Mouse (Mus musculus) adrenal gland, adult 2 months (tissue): ENCODE measurements at regions not wholly inside any gene's neighbourhood (a gene's known extent, or its start where the extent isn't known, plus 50 kb on each side); places are given as distances from the start of the nearest gene placed in this dataset.
"Not testable (repeated sequence)": the region's sequence is repeated elsewhere in the genome, so short reads cannot be mapped to it uniquely, and the experiment has no call there.

ENCODE experiments used
- DNase-seq: peaks from one replicate; pipeline ENCODE4 v3.0.0; 2021

DNA sequence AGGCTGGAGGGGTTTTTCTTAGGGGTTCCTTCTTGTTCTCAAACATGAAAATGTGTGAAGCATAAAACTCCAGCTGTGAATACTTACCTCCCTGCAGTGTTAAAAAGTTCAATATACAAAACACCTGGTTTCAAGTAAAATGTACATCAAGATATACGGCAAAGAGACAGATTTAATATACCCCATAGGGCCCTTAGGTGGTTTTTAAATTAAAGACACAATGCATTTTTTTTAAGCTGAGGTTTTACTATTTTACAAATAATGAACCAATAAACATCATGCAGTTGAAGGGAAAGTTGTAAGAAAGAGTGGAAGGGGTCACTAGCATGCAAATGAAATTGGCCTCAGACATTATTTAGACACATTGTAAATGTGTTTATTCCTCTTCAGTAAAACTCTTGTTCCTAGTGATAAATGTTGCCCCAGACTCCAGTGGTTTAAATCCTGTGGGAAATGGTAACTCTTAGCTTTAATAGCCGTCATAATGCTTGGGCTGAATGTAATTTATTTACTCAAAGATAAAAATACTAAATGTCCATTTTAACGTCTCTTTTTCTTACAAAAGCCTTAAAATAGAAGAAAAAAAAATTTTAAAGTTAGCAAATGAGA, 1337.9 kb downstream of the Efnb2 start:
- no peak for DNase-seq

DNA sequence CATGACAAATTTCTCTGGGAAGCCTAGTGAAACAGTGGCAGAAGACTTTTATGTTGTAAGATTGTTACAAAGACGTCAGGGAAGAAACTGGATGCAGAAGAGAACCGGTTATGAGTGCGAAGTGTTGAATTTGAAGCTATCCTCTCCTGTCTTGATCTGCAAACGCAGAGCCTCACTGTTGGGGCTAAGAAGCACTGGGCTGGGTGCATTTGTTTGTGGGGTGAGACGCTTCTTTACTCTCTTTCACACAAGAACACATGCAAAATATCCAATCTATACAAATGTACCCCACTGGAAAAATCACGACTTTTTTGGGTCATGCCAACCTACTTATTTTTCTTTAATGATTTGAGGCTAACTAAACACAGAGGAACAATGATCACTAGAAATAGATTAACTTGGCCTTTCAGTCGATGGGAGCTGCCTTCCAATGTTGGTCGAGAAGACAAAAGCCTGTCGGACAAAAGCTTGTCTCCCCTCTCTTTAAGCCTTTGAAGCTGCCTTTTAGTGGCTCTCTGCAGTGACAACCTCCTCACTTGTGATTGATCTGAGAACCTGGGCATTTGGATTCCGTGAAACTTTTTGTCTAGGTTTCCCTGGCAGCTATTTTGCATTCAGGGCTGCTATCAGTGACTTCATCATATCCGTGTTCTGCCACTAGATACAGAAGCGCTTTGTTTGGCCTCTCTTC, 1338.5 kb downstream of the Efnb2 start:
- no peak for DNase-seq

DNA sequence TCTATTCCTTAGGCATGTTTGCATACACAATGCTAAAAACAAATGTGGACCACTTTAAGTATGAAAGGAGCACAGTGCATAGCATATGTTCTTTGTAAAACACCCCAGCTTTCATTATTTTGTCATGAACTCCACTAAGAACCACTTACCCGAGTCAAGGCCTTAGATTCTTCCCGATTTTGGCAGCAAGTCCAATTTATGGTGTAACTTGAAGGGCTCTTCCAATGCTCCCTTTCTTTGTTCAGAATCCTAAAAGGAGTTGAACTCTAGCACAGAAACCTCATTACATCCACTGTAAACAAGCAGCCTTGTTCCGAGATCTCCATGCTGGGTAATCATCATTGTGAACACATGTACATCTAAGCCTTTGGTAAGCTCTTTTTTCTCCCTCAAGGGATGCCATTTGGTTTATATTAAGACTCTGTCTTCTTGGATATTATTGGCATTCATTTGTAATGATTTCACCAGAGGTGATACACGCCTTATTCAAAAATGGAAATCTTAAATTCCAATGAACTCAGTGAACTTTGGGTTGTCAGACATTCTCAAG, 1344.2 kb downstream of the Efnb2 start:
- DNase-seq = no peak

DNA sequence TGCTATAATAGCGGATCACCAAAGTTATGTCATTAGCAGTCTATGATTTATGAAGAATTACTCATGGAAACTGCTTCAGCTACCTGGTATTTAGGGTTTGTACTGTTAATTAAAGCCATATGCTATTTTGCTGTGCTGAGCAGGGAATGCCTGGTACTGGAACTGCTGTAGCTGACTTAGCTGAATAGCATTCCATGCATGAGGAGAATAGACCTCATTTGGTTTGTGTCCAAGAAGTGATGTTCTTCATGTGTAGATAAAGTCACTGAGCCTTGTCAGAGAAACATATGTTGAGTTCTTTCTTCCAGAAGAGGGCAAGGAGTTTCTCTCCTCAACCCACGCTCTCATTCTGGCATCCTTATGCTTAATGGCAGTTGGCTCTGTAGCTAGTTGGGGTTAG, 1351.8 kb downstream of the Efnb2 start:
- no peak for DNase-seq

DNA sequence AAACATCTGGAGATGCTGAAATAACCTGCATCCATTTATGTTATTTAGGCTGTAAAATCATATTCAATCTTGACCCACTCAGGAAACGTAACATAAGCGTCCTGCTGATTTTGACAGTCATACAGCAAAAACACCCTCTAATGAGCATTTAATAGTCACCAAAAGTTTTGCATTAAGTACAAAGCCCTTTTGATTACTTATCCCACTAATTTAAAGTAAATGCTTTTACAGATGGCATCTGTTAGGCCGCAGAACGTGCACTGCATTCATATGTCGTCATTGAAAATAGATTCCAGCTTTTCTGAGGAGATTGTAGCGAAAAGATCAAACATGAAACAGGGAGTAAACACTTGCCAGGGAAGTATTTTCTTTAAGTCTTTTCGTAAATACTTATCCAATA, 1371.7 kb downstream of the Efnb2 start:
- DNase-seq = no peak

DNA sequence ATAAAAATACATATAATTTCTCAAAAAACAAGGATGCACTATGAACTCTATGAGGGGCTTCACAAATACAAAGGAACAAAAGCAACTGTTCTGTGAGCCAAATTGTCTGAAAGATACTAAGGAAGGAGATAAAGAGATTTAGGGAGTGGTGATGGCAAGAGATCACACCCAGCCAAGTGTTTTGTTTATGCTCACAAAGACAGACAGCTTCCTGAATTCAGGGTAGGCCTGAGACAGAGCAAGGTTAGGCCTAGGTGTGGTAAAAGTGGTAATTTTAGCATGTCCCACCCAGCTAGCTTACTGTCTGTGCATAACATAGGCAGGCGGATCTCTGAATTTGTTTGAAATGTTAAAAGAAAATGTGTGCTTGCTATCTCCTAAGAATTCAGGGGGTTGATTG, 1374.5 kb downstream of the Efnb2 start:
- no peak for DNase-seq

DNA sequence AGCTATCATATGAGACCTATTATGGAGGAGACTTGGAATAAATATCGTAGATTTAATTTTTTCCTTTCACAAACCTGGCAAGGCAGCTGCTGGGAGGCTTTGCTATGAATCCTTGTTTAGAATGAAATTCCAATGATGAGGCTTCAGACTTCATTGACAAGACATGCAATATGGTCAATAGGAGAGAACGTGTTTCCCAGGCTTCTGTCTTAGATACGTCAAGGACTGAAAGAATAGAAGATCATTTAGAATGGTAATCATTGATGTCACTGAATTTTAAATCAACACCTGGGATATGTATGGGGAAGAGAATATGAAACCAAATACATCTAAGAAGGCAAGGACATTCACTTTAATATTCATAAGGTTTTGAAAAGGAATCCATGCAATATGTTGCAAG, 1393.6 kb downstream of the Efnb2 start:
- no peak for DNase-seq

DNA sequence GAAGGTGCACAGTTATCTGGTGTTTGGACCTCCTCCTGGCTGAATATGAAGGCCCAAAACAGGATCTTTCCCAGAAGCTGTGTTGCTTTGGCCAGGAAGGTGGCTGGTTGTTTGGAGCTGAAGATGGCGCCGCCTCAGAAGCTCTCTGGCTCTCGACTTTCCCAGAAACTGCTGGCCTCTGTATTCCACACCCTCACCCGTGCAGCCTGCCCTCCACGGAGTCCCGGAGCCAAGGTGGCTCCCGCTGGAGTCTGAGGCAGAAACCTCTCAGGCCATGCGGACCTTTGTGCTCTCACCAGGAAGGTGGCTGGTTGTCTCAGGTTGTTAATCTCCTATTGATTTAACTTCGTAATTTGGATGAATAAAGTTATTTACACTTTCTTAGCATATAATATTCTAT, 1406.7 kb downstream of the Efnb2 start:
- DNase-seq = not testable (repeated sequence)

DNA sequence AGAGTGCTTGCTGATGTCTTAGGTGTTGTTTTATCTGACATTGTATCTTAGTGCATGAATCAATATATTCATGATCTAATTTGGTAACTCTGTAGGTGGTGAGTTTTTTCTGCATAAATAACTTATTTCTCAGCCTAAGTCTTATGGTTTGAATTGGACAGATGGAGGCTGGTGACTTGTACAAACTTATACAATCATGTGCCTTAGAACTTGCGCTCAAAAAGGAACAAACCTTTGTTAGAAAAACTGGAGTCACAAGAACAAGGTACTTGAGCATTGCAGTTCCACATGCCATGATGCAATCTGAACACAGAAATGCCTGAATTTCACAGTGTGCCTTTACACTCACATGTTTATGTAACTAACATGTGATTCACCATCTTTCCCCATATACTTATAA, 1420.7 kb downstream of the Efnb2 start:
- no peak for DNase-seq

DNA sequence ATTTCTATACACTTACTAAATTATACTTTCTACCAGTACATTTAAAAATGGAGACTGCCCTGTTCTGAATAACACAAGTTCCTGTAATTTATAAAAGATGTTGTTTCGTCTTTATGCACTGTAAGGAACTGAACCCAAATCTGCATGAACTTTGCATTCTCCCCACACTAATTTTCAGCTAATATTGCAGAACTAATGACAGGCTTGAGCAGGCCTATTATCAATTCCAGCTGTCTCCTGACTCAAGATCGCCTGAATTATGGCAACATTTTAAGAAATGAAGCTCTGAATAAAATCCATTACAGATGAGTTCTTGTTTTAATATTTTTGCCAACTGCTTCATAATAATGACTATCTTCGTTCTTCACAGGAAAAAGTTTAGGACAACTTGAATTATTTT, 1427.0 kb downstream of the Efnb2 start:
- DNase-seq = no peak

DNA sequence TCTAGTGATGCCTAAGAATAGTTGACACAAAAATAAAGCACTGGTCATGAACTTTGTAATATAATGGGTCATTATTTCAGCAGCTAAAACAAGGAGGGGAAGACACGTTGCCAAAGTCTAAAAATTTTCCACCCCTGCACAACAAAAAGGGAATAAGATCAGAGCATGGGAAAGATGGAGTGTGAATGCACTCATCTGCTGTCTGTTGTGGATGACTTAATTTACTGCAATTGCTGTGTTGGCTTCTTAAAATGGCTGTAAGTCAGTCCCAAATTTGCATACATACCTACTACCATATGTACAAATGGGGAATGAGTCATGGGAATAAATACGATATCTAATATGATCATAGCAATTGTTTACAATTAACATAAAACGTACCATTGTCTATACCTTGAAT, 1441.7 kb downstream of the Efnb2 start:
- DNase-seq = no peak

DNA sequence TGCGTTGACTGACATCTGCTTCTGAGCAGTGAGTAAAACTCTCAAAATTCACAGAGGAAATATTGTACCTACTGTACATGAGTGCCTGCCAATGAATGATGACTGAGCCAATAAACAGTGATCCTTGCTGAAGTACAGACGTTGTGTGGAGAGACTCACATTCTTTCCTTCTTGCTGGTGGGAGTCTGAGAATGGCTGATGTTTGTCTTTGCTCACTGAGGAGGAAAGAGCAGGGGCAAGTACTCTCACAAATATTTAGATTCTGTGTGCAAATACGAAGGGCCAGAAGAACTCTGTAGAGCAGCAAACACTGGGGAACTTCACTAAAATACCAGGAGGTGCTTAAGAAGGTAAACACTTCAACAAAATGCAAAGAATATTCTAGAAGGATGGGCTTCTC, 1453.9 kb downstream of the Efnb2 start:
- DNase-seq = no peak

DNA sequence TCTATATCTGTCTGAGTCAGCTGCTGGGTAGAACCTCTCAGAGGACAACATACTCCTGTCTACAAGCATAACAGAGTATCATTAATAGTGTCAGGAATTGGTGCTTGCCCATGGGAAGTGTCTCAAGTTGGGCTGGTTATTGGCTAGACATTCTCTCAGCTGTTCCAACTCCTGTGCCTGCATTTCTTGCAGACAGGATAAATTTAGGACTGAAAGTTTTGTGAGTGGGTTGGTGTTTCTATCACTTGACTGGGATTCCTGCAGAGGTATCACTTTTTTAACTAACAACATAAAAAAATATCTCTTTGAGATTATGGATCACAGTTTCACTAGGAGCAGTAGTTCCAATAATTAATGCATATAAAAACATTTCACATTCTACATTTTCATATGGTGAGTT, 1454.4 kb downstream of the Efnb2 start:
- DNase-seq = no peak

DNA sequence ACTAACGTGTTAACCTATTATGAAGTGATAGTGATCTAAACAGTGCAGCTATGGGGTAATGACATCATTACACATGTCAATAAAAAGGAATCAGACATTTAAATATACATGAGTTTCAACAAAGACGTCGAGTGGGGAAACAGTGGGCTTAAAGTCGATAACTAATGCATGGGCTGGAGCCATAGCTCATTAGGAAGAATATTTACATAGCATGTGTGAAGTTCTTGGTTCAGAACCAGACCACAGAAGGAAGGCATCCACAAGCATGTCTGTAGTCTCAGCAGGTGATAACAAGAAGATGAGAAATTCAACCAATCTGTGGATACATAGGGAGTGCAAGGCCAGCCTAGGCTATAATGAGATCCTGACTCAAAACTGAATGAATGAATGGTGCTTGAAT, 1456.0 kb downstream of the Efnb2 start:
- DNase-seq = no peak

DNA sequence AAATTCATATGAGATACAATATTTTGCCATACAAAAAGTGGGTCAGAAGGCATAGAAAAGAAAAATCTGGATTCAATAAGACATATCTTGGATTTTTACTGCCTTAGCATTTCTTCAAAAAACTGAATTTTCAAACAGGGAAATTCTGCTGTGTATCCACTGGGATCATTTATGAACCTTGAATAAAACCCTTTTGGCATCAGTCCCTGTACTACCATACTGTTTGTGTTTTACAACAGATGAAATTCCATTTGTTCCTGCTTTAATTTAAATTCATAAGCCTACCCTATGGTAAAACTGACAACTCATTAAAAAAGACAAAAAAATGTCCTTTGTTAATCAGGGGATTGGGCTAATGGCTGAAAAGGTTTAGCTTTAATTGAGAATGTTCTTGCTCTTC, 1470.3 kb downstream of the Efnb2 start:
- DNase-seq = no peak

DNA sequence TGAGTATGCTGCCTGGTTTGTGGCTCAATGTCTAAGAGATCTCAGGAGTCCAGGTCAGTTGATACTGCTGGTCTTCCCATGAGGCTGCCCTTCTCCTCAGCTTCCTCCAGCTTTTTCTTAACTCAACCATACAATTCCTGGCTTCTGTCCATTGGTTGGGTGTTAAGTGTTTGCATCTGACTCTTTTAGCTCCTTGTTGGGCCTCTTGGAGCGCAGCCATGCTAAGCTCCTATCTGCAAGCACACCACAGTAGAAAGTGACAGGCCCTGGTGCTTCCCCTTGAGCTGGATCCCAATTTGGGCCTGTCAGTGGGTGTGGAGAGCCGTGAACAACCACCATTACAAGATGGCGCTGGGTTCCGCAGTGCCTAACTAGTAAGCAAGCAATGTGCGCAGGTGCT, 1497.7 kb downstream of the Efnb2 start:
- no peak for DNase-seq

DNA sequence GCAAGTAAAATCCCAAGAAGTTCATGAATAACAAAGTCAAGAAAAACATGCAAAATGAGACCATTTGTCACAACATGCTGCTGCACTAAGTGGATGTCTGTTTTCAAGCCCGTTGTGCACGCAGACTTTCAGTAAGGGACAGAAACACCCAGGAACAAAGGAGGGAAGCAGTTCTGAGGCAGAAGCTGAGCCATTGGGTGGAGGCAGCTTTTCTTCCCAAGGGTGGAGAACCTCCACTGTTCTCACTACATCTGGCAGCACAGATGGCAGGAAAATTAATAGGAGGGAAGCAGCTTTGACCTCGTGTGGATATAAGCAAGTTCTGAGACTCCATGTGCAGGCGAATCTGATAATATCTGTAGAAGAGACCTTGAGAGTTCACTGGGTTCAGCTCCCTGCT, 1529.3 kb downstream of the Efnb2 start:
- DNase-seq = no peak

DNA sequence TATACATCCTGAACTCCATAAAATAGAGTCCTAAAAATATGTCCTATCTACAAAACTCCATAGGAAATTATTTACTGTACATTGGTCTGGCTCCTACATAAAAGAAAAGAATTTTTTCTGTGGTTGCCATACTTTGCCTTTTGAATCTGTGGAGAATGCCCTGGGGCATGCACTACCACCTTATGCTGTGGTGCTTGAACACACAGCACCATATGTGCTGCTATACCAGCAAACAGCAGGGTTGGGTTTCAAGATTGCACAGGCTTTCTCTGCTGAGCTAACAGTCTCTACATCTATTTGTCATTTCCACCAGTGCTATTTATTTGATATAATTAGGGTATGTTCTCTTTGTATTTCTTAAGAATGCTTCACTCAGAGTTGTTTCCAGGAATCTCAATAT, 1552.2 kb downstream of the Efnb2 start:
- no peak for DNase-seq

DNA sequence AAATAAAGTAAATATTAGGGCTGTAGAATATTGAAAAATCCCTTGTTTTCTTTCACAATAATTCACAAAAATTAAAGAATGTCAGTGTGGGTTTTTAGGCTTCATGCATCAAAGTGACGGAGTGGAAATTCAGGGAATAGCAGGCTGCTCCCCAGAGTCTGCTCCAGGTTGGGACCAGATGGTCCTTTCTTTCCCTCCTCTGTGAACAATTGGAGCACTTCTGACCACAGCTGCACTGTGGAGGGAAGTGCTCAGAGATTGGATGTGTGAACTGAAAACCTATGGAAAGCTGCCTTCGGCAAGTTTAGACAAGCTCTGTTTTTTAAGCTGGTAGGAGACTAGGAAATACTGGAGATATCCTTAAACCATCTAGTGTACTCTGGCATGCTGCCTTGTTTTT, 1563.5 kb downstream of the Efnb2 start:
- no peak for DNase-seq

DNA sequence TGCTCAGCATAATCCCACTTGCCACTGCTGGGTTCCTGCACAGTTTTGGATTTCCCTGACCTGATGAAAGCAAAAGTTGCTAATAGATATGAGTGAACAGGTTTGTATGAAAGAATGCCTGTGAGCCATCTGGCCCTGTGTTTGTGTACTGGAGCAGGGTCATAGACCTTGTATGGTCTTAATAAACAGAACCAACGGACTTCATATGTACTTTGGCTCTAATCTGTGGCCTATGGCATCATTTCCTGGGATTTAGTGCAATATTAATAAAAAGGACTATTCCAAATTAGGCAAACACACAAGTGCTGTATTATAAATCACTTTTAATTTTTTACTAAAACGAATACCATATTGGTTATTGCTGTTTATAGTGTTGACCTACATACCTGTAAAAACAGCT, 1568.2 kb downstream of the Efnb2 start:
- DNase-seq = no peak

DNA sequence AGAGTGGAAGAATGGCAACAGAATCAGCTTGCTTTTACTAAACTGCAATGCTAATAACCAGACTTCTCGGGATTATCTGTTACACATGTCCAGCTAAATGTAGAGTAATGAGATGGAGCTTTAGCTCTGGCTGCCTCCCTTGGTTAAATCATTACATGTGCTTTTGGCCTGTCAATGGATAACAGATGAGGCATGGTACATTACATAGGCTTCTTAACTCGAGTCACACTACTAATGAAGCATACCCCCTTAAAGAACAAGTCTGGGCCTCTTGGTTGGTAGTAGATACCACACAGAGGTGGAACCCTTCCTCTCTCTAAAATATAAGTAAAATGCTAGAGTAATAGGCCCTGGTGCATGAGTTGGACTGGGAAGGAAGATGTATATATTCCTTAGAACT, 1572.9 kb downstream of the Efnb2 start:
- no peak for DNase-seq

DNA sequence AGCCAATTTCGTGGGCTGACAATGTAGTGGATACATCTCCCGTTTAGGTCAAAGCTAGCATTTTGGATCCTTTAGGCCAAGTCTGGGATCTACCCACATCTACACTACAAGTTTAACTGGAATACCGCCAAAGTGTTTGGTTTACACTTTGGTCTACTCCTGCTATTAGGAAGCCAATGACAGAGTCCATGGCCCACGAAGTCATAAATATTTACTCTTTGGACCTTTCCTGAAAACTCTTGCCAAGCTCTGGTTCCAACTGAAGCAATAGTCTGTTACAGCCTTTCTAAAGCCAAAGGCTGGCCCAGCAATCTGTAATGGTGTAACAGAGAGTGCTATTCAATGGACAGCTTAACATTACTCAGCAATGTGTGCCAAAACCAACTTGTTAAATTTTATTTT, 1600.8 kb downstream of the Efnb2 start:
- DNase-seq = peak; percentile 7

DNA sequence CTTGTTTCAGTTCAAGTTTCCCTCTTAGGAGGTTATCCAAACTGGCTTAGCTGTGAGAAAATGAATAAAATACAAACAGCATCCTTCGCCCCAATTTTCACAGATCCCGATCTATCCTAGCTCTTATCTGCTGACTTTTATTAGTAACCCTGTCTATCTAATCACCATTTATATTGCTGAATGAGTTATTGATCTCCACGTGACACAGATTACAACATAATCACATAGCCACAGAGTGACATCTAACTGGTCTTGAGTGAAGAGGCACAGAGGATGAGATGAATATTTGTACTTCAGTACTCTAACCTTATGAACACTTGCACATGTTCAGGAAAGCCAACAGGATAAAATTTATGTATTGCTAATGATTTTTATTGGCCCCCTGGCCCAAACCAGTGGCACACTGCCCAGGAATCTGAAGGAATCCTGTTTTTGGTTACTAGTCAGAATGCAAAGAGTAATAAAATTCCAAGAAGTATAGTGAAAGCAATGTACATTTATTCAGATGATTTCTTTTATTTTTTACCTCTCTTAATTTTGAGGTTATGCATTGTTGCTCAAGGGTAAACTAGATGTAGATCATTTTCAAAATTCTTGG, 1634.7 kb downstream of the Efnb2 start:
- no peak for DNase-seq

DNA sequence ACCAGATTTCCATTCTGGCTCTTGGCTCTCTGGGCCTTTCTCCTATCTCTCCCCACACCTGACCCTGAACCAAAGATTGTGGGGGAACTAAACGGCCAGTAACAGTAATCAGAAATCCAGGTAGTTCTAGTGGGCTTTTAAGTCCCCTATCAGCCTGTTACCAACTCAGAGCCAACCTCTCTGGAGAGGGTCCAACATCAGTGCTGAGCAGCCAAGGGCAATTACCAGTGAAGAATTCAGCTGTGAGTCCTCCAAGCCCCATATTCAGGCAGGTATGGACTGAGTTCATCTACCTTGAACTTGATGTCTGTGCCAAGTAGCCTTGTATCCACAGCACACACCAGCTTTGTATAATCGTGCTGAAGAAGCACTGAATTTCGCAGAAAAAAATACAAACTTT, 1636.7 kb downstream of the Efnb2 start:
- DNase-seq = no peak
